Mouse (Mus musculus) cerebellum, adult 2 months (tissue): ENCODE measurements around the gene Card9.

Experiments
- CTCF ChIP-seq: fragments of 200-500 bp; IDR thresholded peaks from 2 replicates; pipeline ENCODE4 v1.5.1; 2011; ENCODE audit warnings: low read depth, mild to moderate bottlenecking, control low read depth, low read length, moderate library complexity, borderline replicate concordance; ENCODE audit not compliant: insufficient read depth
- POLR2A ChIP-seq: fragments of 200-500 bp; IDR thresholded peaks from 2 replicates; pipeline ENCODE4 v1.6.1; 2011; ENCODE audit warnings: low read length, control low read depth, borderline replicate concordance; ENCODE audit not compliant: insufficient read depth

DNA sequence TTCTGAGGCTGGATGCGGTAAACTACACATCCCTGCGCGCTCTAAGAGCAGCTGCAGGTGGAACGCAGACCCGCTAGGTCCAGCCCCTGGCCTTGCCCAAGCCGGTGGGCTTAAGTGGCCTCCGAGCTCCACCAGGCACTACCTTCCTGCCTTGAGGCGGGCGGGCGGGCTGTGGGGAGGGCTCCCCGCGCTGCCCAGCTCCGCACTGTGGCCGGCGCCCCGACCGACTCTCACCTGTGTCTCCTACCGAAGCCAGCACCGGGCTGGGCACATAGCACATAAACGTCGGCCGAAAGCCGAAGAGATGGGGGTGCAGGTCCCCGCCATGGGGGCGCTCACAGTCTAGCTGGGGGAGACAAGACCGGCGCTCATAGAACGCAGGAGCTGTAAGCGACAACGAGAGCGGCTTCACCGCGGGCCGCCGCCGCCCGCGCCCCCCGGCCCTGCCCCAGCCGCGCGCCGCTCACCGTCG, 28.0 kb upstream of the Card9 start:
- no peak for TF ChIP-seq CTCF
- no peak for TF ChIP-seq POLR2A
